Mouse (Mus musculus) cerebellum, adult (tissue): ENCODE measurements at regions not wholly inside any gene's neighbourhood (a gene's known extent, or its start where the extent isn't known, plus 50 kb on each side); places are given as distances from the start of the nearest gene placed in this dataset.

Experiments
- ATAC-seq: cut with Nextera tagmentation; 2 replicates; pipeline ENCODE4 v1.9.2; 2017; ENCODE audit warnings: mild to moderate bottlenecking, moderate library complexity, mixed read lengths; ENCODE audit not compliant: insufficient number of reproducible peaks, low FRiP score, low TSS enrichment

GRCm38 (mm10) chr10:65716914-65717610 lies 1378.9 kb upstream of the Jmjd1c start:
- ATAC-seq: no peak

DNA sequence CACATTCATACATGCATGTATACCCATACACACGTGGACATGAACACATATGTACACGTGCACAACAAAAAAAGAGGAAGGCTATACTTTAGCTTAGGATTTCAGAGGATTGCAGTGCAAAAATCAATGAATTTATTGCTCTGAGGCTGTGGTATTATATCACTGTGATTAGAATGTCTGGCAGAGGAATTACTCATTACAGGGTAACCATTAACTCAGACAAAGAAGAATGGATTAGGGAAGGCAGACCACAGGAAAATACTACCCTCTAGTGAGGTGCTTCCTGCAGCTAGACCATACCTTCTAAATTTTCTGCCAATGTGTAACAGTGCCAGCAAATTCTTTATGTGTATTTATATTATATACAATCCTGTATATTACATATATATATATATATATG lies 1373.4 kb upstream of the Jmjd1c start:
- ATAC-seq: no peak

DNA sequence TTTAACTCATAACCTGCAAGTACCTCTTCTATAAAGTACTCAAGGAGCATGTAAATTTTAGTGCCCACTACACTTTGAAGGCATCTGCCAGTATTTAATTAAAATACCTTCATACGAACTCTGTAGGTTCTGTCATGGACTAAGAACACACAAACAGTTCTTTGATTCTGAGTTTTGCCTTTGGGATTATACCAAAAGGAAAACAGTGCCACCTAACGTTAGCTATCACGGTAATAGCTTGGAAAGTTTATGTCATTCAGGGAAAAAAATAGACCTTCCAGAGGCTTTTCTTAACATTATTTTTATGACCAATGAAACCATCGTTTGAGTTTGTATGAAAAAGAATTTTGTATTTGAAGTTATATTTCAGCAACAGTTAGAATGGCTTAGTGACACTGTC lies 1326.5 kb upstream of the Jmjd1c start:
- no peak for ATAC-seq

- peak; percentile 45; the same call in 1 of the 2 replicates for ATAC-seq
Observed at GRCm38 (mm10) chr10:65771936-65772335, 1324.0 kb upstream of the Jmjd1c start.

DNA sequence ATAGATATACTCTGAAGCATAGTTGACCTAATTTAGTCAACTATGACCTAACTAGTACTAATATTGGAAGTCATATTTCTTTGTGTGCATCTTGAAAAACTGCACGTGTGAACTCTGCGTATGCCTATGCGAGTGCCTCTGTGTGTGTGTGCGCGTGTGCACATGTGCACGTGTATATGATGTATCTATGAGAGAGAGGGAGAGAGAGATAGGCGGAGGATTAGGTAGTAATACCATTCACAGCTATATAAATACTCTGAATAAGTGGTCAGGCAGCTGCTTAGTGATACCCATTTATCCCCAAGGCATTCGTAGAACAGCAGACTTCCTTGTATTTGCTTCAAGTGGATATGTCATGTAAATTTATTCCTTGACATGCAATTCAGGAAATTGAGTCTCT lies 1310.9 kb upstream of the Jmjd1c start:
- no peak for ATAC-seq
